ENCODE assay signal across 21 mouse cellular contexts in the genomic region with DNA sequence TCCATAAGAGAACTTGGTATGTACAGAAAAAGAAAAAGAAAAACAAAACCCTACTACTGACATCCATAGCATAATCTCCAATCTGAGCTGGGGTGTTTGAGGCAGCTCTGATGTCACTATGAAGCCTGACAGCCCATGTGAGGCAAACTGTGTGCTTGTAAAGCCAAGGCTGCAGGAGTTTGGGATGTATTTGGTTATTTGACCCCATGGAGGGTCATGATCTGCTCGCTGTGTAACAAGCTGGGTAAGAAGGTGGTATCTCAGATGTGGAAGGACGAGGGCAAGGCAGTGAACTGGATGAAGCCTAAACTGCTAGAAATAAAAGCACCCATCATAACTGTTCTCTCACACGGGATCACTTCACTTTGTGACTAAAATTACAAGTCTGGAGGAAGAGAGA. TPM values are rescaled to one million over a fixed set of nuclear protein-coding genes. Genes with fewer than 3 reads are reported as not detected.
A peak's percentile ranks its signal among the peaks of the same experiment; 100 is the strongest.
DNase-seq lines count a peak whose midpoint lies in the region; ATAC-seq and TF ChIP-seq lines count a peak whose summit lies in the region.
"Had no signal": no experiment of that assay in that cellular context is flagged by ENCODE, and none has a peak within 500 bp of the region (broad histone marks: within the 10 kb centered on the region; RNA-seq: fewer than 3 reads in every experiment).

No protein-coding gene starts in this region.

- TF ChIP-seq CTCF in intestine, postnatal 0 days (IDR thresholded peaks at IDR 0.05; ENCODE audit: low read depth): no peak
- TF ChIP-seq CTCF in midbrain, postnatal 0 days (IDR thresholded peaks at IDR 0.05): no peak

- H3K36me3 ChIP-seq in intestine, embryonic 14.5 days (ENCODE audit: control insufficient read depth, insufficient read depth, low read length): no peaks in the 10 kb centered on the region
- H3K36me3 ChIP-seq in intestine, postnatal 0 days (ENCODE audit: control insufficient read depth, insufficient read depth): no peaks in the 10 kb centered on the region
- no peaks in the 10 kb centered on the region for H3K36me3 ChIP-seq in midbrain, embryonic 11.5 days (ENCODE audit: control insufficient read depth, insufficient read depth, low read length)
- no peaks in the 10 kb centered on the region for H3K36me3 ChIP-seq in midbrain, postnatal 0 days (ENCODE audit: insufficient read depth, low read length)
- H3K36me3 ChIP-seq in ES-E14 (ENCODE audit: control insufficient read depth, insufficient read depth, low read length, poor library complexity, severe bottlenecking): no peaks in the 10 kb centered on the region
- H3K36me3 ChIP-seq in hindbrain, embryonic 12.5 days: no peaks in the 10 kb centered on the region
- H3K36me3 ChIP-seq: forebrain, embryonic 15.5 days; G1E had no signal

- no peak for ATAC-seq in intestine, embryonic 14.5 days (replicated peaks; ENCODE audit: low FRiP score, low TSS enrichment, low read depth)
- ATAC-seq in intestine, postnatal 0 days: no peak
- no peak for ATAC-seq in midbrain, embryonic 11.5 days (ENCODE audit: low FRiP score)
- ATAC-seq in midbrain, postnatal 0 days (ENCODE audit: low FRiP score): no peak
- no peak for ATAC-seq in hindbrain, embryonic 12.5 days (ENCODE audit: low FRiP score)
- ATAC-seq: activated CD4-positive, CD25-positive, alpha-beta regulatory T cell, adult 4 months; forebrain, embryonic 13.5 days; forebrain, embryonic 15.5 days; Patski had no signal

- no peaks in the 10 kb centered on the region for H3K9me3 ChIP-seq in intestine, embryonic 14.5 days (ENCODE audit: control insufficient read depth, low read length)
- H3K9me3 ChIP-seq in intestine, postnatal 0 days (ENCODE audit: control insufficient read depth): no peaks in the 10 kb centered on the region
- no peaks in the 10 kb centered on the region for H3K9me3 ChIP-seq in midbrain, embryonic 11.5 days (ENCODE audit: control insufficient read depth, low read length)
- H3K9me3 ChIP-seq in midbrain, postnatal 0 days (ENCODE audit: low read length): no peaks in the 10 kb centered on the region
- H3K9me3 ChIP-seq in ES-E14 (ENCODE audit: control insufficient read depth, insufficient read depth, low read depth, low read length): no peaks in the 10 kb centered on the region
- 0 out of 2 replicates have a peak, but pooled peaks cover 3% of the 10 kb centered on the region for H3K9me3 ChIP-seq in hindbrain, embryonic 12.5 days (replicated peaks)
- H3K9me3 ChIP-seq: forebrain, embryonic 13.5 days; forebrain, embryonic 15.5 days had no signal

- H3K9ac ChIP-seq in intestine, embryonic 14.5 days (ENCODE audit: low read length): no peak overlapping the region
- H3K9ac ChIP-seq in intestine, postnatal 0 days (ENCODE audit: low read depth, low read length): no peak overlapping the region
- no peak overlapping the region for H3K9ac ChIP-seq in midbrain, embryonic 11.5 days (ENCODE audit: low read length)
- no peak overlapping the region for H3K9ac ChIP-seq in midbrain, postnatal 0 days (replicated peaks; ENCODE audit: low read length, poor library complexity, severe bottlenecking)
- no peak overlapping the region for H3K9ac ChIP-seq in ES-E14 (ENCODE audit: insufficient read depth, low read depth, low read length, poor library complexity, severe bottlenecking)
- H3K9ac ChIP-seq in hindbrain, embryonic 12.5 days: no peak overlapping the region
- H3K9ac ChIP-seq: embryonic facial prominence, embryonic 12.5 days; forebrain, embryonic 13.5 days; forebrain, embryonic 15.5 days had no signal

- no peak overlapping the region for H3K27ac ChIP-seq in intestine, embryonic 14.5 days (ENCODE audit: low read depth)
- H3K27ac ChIP-seq in intestine, postnatal 0 days (ENCODE audit: low read depth, low read length): no peak overlapping the region
- no peak overlapping the region for H3K27ac ChIP-seq in midbrain, embryonic 11.5 days (ENCODE audit: low read depth, low read length)
- no peak overlapping the region for H3K27ac ChIP-seq in midbrain, postnatal 0 days (ENCODE audit: low read depth, low read length)
- 0 out of 2 replicates have a peak overlapping the region, but pooled peaks have one; percentile 36 for H3K27ac ChIP-seq in ES-E14 (ENCODE audit: insufficient read depth, low read depth, low read length, poor library complexity, severe bottlenecking)
- no peak overlapping the region for H3K27ac ChIP-seq in hindbrain, embryonic 12.5 days
- H3K27ac ChIP-seq: embryonic facial prominence, embryonic 10.5 days; forebrain, embryonic 13.5 days; forebrain, embryonic 15.5 days had no signal

- peaks cover 28% of the 10 kb centered on the region for H3K4me1 ChIP-seq in intestine, embryonic 14.5 days (replicated peaks; ENCODE audit: control insufficient read depth, insufficient read depth, low read length)
- peaks cover 21% of the 10 kb centered on the region for H3K4me1 ChIP-seq in intestine, postnatal 0 days (replicated peaks; ENCODE audit: control insufficient read depth, insufficient read depth, low read length)
- H3K4me1 ChIP-seq in midbrain, embryonic 11.5 days (ENCODE audit: control insufficient read depth, insufficient read depth, low read length): peaks cover 8% of the 10 kb centered on the region; the same call in 1 of the 2 replicates
- H3K4me1 ChIP-seq in midbrain, postnatal 0 days (ENCODE audit: insufficient read depth, low read length): no peaks in the 10 kb centered on the region
- H3K4me1 ChIP-seq in ES-E14 (ENCODE audit: control insufficient read depth in 2 of 2, insufficient read depth in 2 of 2, low read length in 2 of 2, poor library complexity in 1 of 2): no peaks in the 10 kb centered on the region; a peak in 1 of 4 replicates
- peaks cover 9% of the 10 kb centered on the region; the same call in 1 of the 2 replicates for H3K4me1 ChIP-seq in hindbrain, embryonic 12.5 days

- in situ Hi-C loops in ES-E14 (cut with MboI; ENCODE audit: low sequenced_read_pairs in 2 of 2, unreplicated experiment in 2 of 2): no loop called here

- peak; percentile 41 for DNase-seq in intestine, embryonic 14.5 days (ENCODE audit: low spot score)
- peak; percentile 61 for DNase-seq in midbrain, embryonic 11.5 days (ENCODE audit: low spot score, missing footprints)
- no peak for DNase-seq in midbrain, postnatal 0 days (ENCODE audit: low spot score)
- DNase-seq in ES-E14 (ENCODE audit: low read depth, low spot score): no peak
- DNase-seq: adrenal gland, adult 8-10 months; adrenal gland, postnatal 14 days; adrenal gland, postnatal 36 days; cerebellum, adult 11-12 months; cerebellum, adult 2 months; cerebellum, adult 9-10 months; cerebellum, postnatal 10 days; cerebellum, postnatal 25 days had no signal

- WGBS in intestine, embryonic 14.5 days: 77% methylated on average over 3 of the region's 3 CpGs
- 85% methylated on average over 3 of the region's 3 CpGs for WGBS in intestine, postnatal 0 days
- 86% methylated on average over 3 of the region's 3 CpGs for WGBS in midbrain, embryonic 11.5 days
- WGBS in midbrain, postnatal 0 days: 85% methylated on average over 3 of the region's 3 CpGs
- WGBS in hindbrain, embryonic 12.5 days: 68% methylated on average over 3 of the region's 3 CpGs

- no peaks in the 10 kb centered on the region for H3K27me3 ChIP-seq in intestine, embryonic 14.5 days (replicated peaks; ENCODE audit: control insufficient read depth, insufficient read depth, low read length)
- H3K27me3 ChIP-seq in intestine, postnatal 0 days (replicated peaks; ENCODE audit: control insufficient read depth, insufficient read depth, low read length): no peaks in the 10 kb centered on the region
- no peaks in the 10 kb centered on the region; the same call in 1 of the 2 replicates for H3K27me3 ChIP-seq in midbrain, embryonic 11.5 days (ENCODE audit: control insufficient read depth, insufficient read depth, low read length)
- no peaks in the 10 kb centered on the region for H3K27me3 ChIP-seq in midbrain, postnatal 0 days (ENCODE audit: insufficient read depth, low read length)
- no peaks in the 10 kb centered on the region for H3K27me3 ChIP-seq in hindbrain, embryonic 12.5 days
- H3K27me3 ChIP-seq: embryonic facial prominence, embryonic 12.5 days; forebrain, embryonic 13.5 days; forebrain, embryonic 15.5 days; Patski had no signal

- H3K4me2 ChIP-seq in intestine, embryonic 14.5 days (ENCODE audit: low read length): no peak overlapping the region
- H3K4me2 ChIP-seq in intestine, postnatal 0 days (replicated peaks; ENCODE audit: low read depth): no peak overlapping the region
- H3K4me2 ChIP-seq in midbrain, embryonic 11.5 days: no peak overlapping the region
- no peak overlapping the region for H3K4me2 ChIP-seq in midbrain, postnatal 0 days (ENCODE audit: low read depth, low read length, poor library complexity, severe bottlenecking)
- no peak overlapping the region for H3K4me2 ChIP-seq in hindbrain, embryonic 12.5 days (replicated peaks)
- H3K4me2 ChIP-seq: embryonic facial prominence, embryonic 12.5 days; forebrain, embryonic 13.5 days; forebrain, embryonic 15.5 days had no signal

- H3K4me3 ChIP-seq in intestine, embryonic 14.5 days (ENCODE audit: low read depth, low read length): no peak overlapping the region
- H3K4me3 ChIP-seq in intestine, postnatal 0 days (ENCODE audit: low read depth, low read length): no peak overlapping the region
- no peak overlapping the region for H3K4me3 ChIP-seq in midbrain, embryonic 11.5 days (ENCODE audit: low read depth, low read length)
- H3K4me3 ChIP-seq in midbrain, postnatal 0 days (ENCODE audit: low read depth, low read length): no peak overlapping the region
- H3K4me3 ChIP-seq in ES-E14 (ENCODE audit: insufficient read depth in 1 of 2, low read depth in 1 of 2, low read length in 2 of 2, poor library complexity in 1 of 2, severe bottlenecking in 1 of 2): no peak overlapping the region
- H3K4me3 ChIP-seq in hindbrain, embryonic 12.5 days: no peak overlapping the region
- H3K4me3 ChIP-seq: embryonic facial prominence, embryonic 10.5 days; embryonic facial prominence, embryonic 12.5 days; forebrain, embryonic 13.5 days; forebrain, embryonic 15.5 days had no signal

TF ChIP-seq in ES-E14, 5 proteins besides CTCF, POLR2A, EP300 and RAD21:
- TF ChIP-seq MAFK (IDR thresholded peaks at IDR 0.05; ENCODE audit: insufficient read depth, low read depth, low read length): no peak
- TF ChIP-seq ZC3H11A (IDR thresholded peaks at IDR 0.05; ENCODE audit: borderline replicate concordance, low read depth, low read length): no peak
- TF ChIP-seq CHD2 (IDR thresholded peaks at IDR 0.05; ENCODE audit: low read depth, low read length): no peak
- TF ChIP-seq ZNF384 (IDR thresholded peaks at IDR 0.05; ENCODE audit: low read depth, low read length): no peak
- no peak for TF ChIP-seq HCFC1 (IDR thresholded peaks at IDR 0.05; ENCODE audit: borderline replicate concordance, insufficient read depth, low read length)

RNA-seq across cellular contexts. Expression of a gene that starts 21.4 kb away (rescaled TPM):
- 57.0 and 66.2 TPM in 2 replicates for polyA plus RNA-seq in intestine, embryonic 14.5 days (2014; fragmentation: Nextera tagmentation; extraction: Ambion mirVana)
- polyA plus RNA-seq in intestine, postnatal 0 days (2015; fragmentation: Nextera tagmentation; extraction: Ambion mirVana): 64.9 and 70.3 TPM in 2 replicates
- polyA plus RNA-seq in midbrain, embryonic 11.5 days (2014; fragmentation: Nextera tagmentation; extraction: Ambion mirVana): 45.2 and 50.7 TPM in 2 replicates
- 17.9 and 19.1 TPM in 2 replicates for total RNA-seq in midbrain, postnatal 0 days (2014; rRNA removed)
- 28.7 and 28.8 TPM in 2 replicates for polyA plus RNA-seq in midbrain, postnatal 0 days (2015; fragmentation: Nextera tagmentation; extraction: Ambion mirVana)
- 31.0 and 44.2 TPM in 2 replicates for total RNA-seq in ES-E14 (2012; rRNA removed)
- polyA plus RNA-seq in hindbrain, embryonic 12.5 days (2016; fragmentation: Nextera tagmentation; extraction: Ambion mirVana): 63.6 and 78.1 TPM in 2 replicates
- polyA plus RNA-seq: activated CD4-positive, CD25-positive, alpha-beta regulatory T cell, adult 4 months; G1E had no signal

Comparison
In these comparisons a context has a peak if more than half of its experiments do, and no peak if none do; other contexts are left out.
1. DNase-seq: peak in intestine, embryonic 14.5 days (single experiment) and midbrain, embryonic 11.5 days (single experiment); none in midbrain, postnatal 0 days (single experiment) and ES-E14 (single experiment).